Mouse (Mus musculus) lung, embryonic 16.5 days (tissue): ENCODE results near the gene Pakap. TPM values are rescaled to one million over a fixed set of nuclear protein-coding genes. Genes with fewer than 3 reads are reported as not detected.

Source experiments
- ATAC-seq: fragments of 200-750 bp; cut with Nextera tagmentation; 2 replicates; pipeline ENCODE4 v1.8.0; 2017; ENCODE audit warnings: low read depth, mild to moderate bottlenecking, moderate library complexity
- H3K27ac ChIP-seq: fragments of 300-500 bp; sonication (generic); 2 replicates; pipeline ENCODE4 v1.5.1; 2014; ENCODE audit warnings: mild to moderate bottlenecking, control low read depth, low read length
- H3K27me3 ChIP-seq: fragments of 300-500 bp; sonication (generic); 2 replicates; pipeline ENCODE4 v1.6.1; 2014; ENCODE audit warnings: low read depth, low read length, mixed read lengths; ENCODE audit not compliant: control insufficient read depth, insufficient read depth
- H3K36me3 ChIP-seq: fragments of 300-500 bp; sonication (generic); 2 replicates; pipeline ENCODE4 v1.6.1; 2014; ENCODE audit warnings: low read length; ENCODE audit not compliant: control insufficient read depth, insufficient read depth
- H3K4me1 ChIP-seq: fragments of 300-500 bp; sonication (generic); replicated peaks from 2 replicates; pipeline ENCODE4 v1.6.1; 2014; ENCODE audit warnings: low read length, mixed read lengths; ENCODE audit not compliant: control insufficient read depth, insufficient read depth
- H3K4me2 ChIP-seq: fragments of 300-500 bp; sonication (generic); 2 replicates; pipeline ENCODE4 v1.6.1; 2014; ENCODE audit warnings: low read depth, low read length, control low read depth
- H3K4me3 ChIP-seq: fragments of 300-500 bp; sonication (generic); 2 replicates; pipeline ENCODE4 v1.5.1; 2014; ENCODE audit warnings: mild to moderate bottlenecking, low read length, control low read depth
- H3K9ac ChIP-seq: fragments of 300-500 bp; sonication (generic); 2 replicates; pipeline ENCODE4 v1.6.1; 2014; ENCODE audit warnings: low read length, control low read depth
- H3K9me3 ChIP-seq: fragments of 300-500 bp; sonication (generic); 2 replicates; pipeline ENCODE4 v1.6.1; 2016; ENCODE audit warnings: low read length; ENCODE audit not compliant: control insufficient read depth
- WGBS: fragments of 180-500 bp; shearing (Covaris S2); extraction: QIAGEN DNeasy Blood & Tissue Kit; methylation state at CpG from one replicate; pipeline ENCODE4 v1.1.7; 2014; 5-methylcytosine and 5-hydroxymethylcytosine counted together
- polyA plus RNA-seq: library from polyadenylated mRNA; unstranded; fragments of >200 nt; fragmentation: Nextera tagmentation; extraction: Ambion mirVana; gene quantifications from 2 replicates; pipeline ENCODE4 v1.2.1, GENCODE M21; 2015

Pakap gene
- polyA plus RNA-seq, 1 experiment from 2014 or later, result 50.0 TPM

DNA sequence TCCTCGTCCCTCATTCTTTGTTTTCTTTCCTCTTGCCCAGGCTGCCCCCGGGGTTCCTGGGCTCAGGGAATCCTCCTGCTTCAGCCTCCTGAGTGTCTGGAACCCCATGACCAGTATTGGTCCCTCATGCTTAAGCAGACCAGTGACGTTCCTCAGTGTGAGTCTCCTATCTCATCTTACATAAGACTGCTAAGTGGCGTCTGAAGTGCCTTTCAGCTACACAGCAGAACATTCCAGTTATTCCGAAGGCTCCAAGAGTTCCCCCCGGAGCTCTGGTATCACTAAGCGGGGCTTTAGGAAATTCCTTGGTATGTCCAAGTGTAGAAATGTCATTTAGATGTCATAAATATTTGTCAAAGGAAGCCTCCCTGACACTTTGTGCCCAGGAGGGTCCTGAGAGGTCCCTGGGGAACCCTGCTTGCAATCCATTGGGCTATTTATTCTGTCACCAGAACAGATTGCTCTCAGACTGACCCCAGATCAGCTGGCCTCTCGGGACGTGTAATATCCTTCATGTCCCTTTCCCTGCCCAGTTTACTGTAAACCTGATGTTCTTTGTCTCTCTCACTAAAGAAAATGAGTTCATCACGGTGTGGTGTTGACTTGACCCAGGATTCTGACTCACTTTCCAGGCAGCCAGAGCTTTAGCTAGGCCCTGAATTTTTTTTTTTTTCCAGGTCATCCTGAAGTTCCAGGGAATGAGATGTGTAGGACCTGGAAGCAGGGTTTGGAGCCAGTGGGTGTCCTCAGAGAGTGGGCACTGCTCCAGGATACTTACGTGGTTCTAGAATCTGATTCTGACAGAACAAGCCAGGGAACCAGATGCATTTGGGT lies 274.7 kb downstream of the Pakap start:
- no peak overlapping the region for H3K4me2 ChIP-seq
- H3K36me3 ChIP-seq, result no peaks in the 10 kb centered on the region
- no peak overlapping the region for H3K4me3 ChIP-seq
- no peaks in the 10 kb centered on the region for H3K27me3 ChIP-seq
- no peak overlapping the region for H3K27ac ChIP-seq
- WGBS, result 50% methylated on average over 11 of the region's 11 CpGs
- no peaks in the 10 kb centered on the region for H3K9me3 ChIP-seq
- peaks cover 28% of the 10 kb centered on the region for H3K4me1 ChIP-seq
- no peak for ATAC-seq
- no peak overlapping the region for H3K9ac ChIP-seq

DNA sequence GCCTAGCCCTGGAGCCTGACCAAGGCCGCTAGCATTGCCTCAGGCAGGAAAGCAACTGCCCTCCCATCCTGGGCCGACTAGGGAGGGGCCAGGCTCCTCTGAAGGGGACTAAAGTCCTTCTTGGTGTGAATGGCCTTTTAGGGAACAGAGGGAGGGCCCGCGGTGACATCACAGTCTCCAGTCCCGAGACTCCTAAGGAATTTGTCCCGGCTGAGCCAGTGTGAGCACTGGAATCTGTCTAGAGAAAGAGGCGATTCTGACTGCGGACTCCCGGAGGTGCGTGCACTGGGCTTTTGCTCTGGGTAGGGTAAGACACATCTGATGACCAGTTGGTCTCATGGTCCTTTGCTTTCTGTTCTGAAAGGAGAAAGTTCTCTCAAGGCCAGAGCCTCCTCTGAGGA lies 277.1 kb downstream of the Pakap start:
- peaks cover 3% of the 10 kb centered on the region for H3K36me3 ChIP-seq
- peak overlapping the region; percentile 96 for H3K27ac ChIP-seq
- no peaks in the 10 kb centered on the region for H3K9me3 ChIP-seq
- H3K27me3 ChIP-seq, result no peaks in the 10 kb centered on the region
- H3K4me3 ChIP-seq, result peak overlapping the region; percentile 56
- peak; percentile 93 for ATAC-seq
- 4% methylated on average over 10 of the region's 10 CpGs for WGBS
- peaks cover 43% of the 10 kb centered on the region for H3K4me1 ChIP-seq
- H3K9ac ChIP-seq, result peak overlapping the region; percentile 72
- peak overlapping the region; percentile 65 for H3K4me2 ChIP-seq

DNA sequence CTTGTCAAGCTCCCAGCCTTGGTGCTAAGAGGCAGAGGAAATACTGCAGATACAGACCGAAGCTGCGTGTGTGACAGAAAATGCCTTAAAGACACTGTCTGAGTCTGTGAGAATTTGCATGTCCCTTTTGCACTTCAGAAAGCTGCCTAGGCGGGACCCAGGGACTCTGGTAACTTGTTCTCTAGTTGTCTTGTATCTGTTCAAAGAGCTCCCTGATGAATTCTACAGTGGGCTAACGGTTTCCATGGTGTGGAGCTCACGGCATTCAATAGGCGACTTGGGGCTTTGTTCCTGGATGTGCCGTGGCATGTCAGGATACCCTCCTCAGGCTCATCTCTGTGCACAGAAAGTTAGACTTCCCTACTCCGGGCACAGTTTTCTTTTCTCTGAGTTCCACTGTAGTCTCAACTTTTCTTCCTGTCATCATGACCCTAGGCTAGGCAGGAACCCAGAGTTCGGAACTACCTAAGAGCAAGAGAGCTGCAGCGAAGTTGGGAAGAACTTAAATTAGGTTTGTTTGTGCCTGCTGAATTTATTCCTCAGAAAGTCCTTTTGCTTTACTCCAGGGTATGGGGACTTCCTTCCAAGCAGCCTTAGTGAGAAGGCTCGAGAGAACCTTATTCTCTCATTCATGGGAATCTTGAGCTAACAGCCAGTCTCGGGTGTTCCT lies 277.7 kb downstream of the Pakap start:
- no peak for ATAC-seq
- Histone ChIP-seq H3K9me3 (no peaks in the 10 kb centered on the region), H3K4me1 (peaks cover 41% of the 10 kb centered on the region), H3K27me3 (no peaks in the 10 kb centered on the region), H3K4me3 (peak overlapping the region; percentile 56), H3K27ac (peak overlapping the region; percentile 96), H3K4me2 (peak overlapping the region; percentile 65), H3K9ac (peak overlapping the region; percentile 72), H3K36me3 (peaks cover 10% of the 10 kb centered on the region)
- 13% methylated on average over 12 of the region's 12 CpGs for WGBS

- no peak for ATAC-seq
- Histone ChIP-seq H3K36me3 (peaks cover 10% of the 10 kb centered on the region), H3K9me3 (no peaks in the 10 kb centered on the region), H3K27me3 (no peaks in the 10 kb centered on the region), H3K9ac (peak overlapping the region; percentile 72), H3K4me2 (peak overlapping the region; percentile 65), H3K4me3 (peak overlapping the region; percentile 56), H3K4me1 (peaks cover 41% of the 10 kb centered on the region), H3K27ac (peak overlapping the region; percentile 96)
- 7% methylated on average over 12 of the region's 12 CpGs for WGBS
Measured at GRCm38 (mm10) chr4:57846381-57846990, 278.5 kb downstream of the Pakap start.

DNA sequence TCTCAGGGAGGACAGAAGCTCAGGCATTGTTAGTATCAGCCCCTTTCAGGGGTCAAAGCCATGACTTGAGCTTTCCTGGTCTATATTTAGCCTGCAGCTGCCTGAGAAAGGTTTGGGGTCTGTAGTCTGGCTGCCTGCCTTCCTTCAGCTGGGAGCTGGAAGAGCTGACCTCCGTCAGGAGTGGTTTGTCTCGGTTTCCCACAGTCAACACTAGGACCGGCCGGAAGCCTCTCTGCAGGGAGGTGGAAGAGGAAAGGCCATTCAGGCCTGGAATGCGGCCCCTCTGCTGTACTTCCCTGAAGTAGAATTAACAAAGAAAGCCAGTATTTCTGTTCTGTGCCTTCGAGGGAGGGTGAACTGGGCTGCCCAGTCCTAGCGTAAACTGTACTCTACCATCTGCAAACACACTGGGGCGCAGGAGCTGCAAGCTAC lies 279.0 kb downstream of the Pakap start:
- peak overlapping the region; percentile 65 for H3K4me2 ChIP-seq
- H3K36me3 ChIP-seq, result peaks cover 10% of the 10 kb centered on the region
- peak overlapping the region; percentile 72 for H3K9ac ChIP-seq
- peak overlapping the region; percentile 96 for H3K27ac ChIP-seq
- H3K9me3 ChIP-seq, result no peaks in the 10 kb centered on the region
- WGBS, result 9% methylated on average over 8 of the region's 8 CpGs
- peak; percentile 65 for ATAC-seq
- no peaks in the 10 kb centered on the region for H3K27me3 ChIP-seq
- H3K4me3 ChIP-seq, result peak overlapping the region; percentile 56
- H3K4me1 ChIP-seq, result peaks cover 46% of the 10 kb centered on the region

DNA sequence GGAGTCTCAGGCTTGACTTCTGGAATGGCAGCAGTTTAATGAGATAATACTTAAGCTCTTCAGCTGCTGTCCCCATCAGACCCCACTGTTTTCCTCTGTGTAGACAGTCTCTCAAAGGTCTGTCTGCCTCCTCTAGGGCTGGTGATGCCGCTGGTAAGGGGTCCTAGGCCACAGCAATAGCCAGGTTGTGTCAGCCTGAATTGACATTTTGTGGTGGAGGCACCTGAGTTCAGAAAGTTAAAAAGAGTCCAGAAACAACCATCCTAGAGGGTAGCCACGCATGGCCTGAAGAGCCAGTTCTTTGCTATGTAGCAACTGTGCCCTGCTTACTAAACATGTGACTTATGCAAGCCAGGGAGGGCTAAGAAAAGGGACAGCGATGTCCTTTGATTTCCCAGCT lies 279.7 kb downstream of the Pakap start:
- H3K36me3 ChIP-seq, result peaks cover 10% of the 10 kb centered on the region
- peaks cover 52% of the 10 kb centered on the region for H3K4me1 ChIP-seq
- H3K4me3 ChIP-seq, result peak overlapping the region; percentile 56
- H3K27me3 ChIP-seq, result no peaks in the 10 kb centered on the region
- 73% methylated on average over 3 of the region's 3 CpGs for WGBS
- H3K9ac ChIP-seq, result peak overlapping the region; percentile 72
- ATAC-seq, result no peak
- H3K27ac ChIP-seq, result peak overlapping the region; percentile 96
- no peaks in the 10 kb centered on the region for H3K9me3 ChIP-seq
- H3K4me2 ChIP-seq, result peak overlapping the region; percentile 65

DNA sequence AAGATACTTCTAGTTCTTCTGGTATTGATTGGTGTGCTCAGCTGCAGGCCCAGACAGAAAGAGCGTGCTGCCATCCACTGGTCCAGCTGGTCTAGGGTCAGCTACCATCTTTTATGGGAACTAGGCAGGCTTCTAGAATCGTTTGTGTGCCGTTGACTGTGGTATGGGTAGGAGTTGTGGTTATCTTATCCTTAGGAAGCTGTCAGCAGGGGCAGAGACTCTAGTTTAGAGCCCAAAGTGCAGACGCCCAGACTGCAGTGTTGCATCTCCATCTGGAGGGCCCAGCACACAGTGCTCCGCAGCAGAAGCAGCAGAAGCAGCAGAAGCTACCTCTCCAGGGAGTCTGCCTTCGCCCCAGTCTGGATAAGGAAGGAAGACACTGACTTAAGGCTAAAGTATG lies 281.5 kb downstream of the Pakap start:
- H3K4me2 ChIP-seq, result no peak overlapping the region
- H3K36me3 ChIP-seq, result peaks cover 11% of the 10 kb centered on the region
- peaks cover 52% of the 10 kb centered on the region for H3K4me1 ChIP-seq
- H3K9ac ChIP-seq, result no peak overlapping the region
- no peak overlapping the region for H3K27ac ChIP-seq
- H3K9me3 ChIP-seq, result no peaks in the 10 kb centered on the region
- WGBS, result 78% methylated on average over 6 of the region's 6 CpGs
- H3K27me3 ChIP-seq, result no peaks in the 10 kb centered on the region
- no peak for ATAC-seq
- H3K4me3 ChIP-seq, result no peak overlapping the region

- H3K9ac ChIP-seq, result no peak overlapping the region
- H3K9me3 ChIP-seq, result no peaks in the 10 kb centered on the region
- H3K27ac ChIP-seq, result no peak overlapping the region
- H3K4me2 ChIP-seq, result no peak overlapping the region
- H3K27me3 ChIP-seq, result no peaks in the 10 kb centered on the region
- peaks cover 33% of the 10 kb centered on the region for H3K36me3 ChIP-seq
- H3K4me3 ChIP-seq, result no peak overlapping the region
- WGBS, result 86% methylated on average over 1 of the region's 1 CpGs
- peaks cover 41% of the 10 kb centered on the region for H3K4me1 ChIP-seq
- no peak for ATAC-seq
Measured at GRCm38 (mm10) chr4:57851731-57852130, 283.8 kb downstream of the Pakap start.

GRCm38 (mm10) chr4:57852461-57853040 lies 284.6 kb downstream of the Pakap start:
- H3K4me2 ChIP-seq, result no peak overlapping the region
- no peak overlapping the region for H3K9ac ChIP-seq
- no peaks in the 10 kb centered on the region for H3K27me3 ChIP-seq
- WGBS, result 26% methylated on average over 9 of the region's 9 CpGs
- peaks cover 33% of the 10 kb centered on the region for H3K4me1 ChIP-seq
- H3K27ac ChIP-seq, result peak overlapping the region; percentile 25; the same call in 1 of the 2 replicates
- peaks cover 40% of the 10 kb centered on the region for H3K36me3 ChIP-seq
- H3K4me3 ChIP-seq, result no peak overlapping the region
- ATAC-seq, result no peak
- H3K9me3 ChIP-seq, result no peaks in the 10 kb centered on the region
